Mouse (Mus musculus): Measurements from ENCODE around the gene Orc6.

Gene Orc6

DNA sequence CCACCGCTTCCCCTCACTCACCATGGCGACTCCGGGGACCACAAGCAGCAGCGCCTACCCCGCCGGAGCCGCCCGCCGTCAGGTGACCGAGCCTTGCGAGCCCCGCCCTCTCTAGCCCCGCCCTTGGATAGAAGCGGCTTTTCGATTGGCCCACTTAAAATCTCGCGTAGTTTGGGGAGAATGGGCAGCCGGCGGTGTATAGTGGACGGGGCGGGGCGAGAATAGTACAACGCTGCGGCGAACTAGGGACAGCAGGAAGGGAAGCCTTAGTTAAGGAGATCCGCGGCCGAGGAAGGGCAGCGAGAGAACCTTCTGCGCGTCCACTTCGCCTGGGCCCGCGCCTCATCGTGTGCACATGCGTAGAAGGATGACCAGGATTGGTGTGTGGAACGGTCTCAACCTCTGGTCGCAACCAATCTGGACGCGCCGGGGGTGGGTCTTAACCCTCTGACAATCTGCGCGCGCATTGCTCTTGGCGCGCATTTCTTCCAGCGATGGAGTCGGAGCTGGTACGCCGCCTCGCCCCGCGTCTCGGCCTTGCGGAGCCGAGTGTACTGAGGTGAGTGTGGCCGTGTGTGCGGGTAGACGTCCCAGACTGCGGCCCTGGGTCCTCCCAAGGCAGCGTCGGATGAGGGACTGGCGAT is at the start of gene Orc6, which contains the start of gene Vps35:
Gene Orc6, plus strand, starts transcription at position 199 of the 644 bp plus-strand sequence.
Gene Vps35, minus strand, starts transcription at position 369 of the 644 bp plus-strand sequence.
- DNase-seq (ENCODE audit: low read depth, low spot score), result peak; percentile 95

DNA sequence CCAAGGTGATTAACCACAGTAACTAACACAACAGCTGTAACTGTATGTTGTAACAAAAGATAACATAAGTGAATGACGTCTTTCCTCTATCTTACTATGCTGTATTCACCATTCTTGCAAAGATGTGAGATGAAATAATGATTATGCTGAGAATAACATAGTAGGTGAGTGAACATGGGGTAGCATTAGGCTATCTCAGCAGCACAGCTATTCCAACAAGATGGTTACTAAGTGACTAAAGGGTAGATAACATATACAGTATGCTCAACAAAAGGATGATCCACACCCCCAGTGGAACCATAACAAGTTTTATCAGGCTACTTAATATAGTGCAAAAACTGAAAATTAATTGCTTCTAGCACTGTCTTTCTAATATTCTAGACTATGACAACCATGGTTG is 12.6 kb upstream of the Orc6 start:
- no peak for DNase-seq (ENCODE audit: low read depth, low spot score)

DNA sequence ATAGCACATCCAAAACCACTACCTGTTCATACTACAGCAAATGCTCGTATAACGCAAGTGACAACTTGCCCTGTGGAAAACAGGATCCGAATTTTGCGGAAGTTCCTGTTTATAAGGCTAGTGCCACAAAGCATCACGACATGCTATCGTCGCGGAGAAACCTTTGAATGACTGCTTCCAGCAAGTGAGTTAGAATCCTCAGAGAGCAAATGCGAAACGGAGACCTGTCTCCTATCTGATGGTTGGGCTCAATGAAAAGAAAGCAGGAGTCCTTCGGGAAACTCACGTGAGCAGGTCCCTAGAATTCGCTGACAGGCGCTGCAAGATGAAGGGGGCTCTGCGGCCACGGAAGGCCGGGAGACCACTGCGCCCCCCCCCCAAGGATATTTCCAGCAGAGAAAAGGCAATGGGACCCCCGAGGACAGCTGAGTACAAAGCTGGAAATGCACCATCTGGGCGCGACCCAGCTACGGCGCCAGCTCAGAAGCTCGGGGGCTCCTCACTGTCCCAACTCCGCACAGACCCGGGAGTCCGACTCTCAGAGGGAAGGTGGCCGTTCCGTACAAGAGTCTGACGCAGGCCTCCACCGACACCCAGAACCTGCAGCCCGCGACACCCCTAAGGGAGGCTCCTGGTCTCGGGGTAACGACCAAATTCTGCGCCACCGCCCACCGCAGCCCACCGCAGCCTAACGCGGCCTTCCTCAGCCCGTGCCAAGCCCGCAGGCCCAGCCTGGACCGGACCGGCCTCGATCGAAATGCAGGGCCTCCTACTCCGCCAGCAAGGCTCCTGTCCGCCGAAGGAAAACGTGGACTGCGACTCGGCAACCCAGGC is 615 bp upstream of the Orc6 start:
- DNase-seq (ENCODE audit: low read depth, low spot score), result peak; percentile 4

DNA sequence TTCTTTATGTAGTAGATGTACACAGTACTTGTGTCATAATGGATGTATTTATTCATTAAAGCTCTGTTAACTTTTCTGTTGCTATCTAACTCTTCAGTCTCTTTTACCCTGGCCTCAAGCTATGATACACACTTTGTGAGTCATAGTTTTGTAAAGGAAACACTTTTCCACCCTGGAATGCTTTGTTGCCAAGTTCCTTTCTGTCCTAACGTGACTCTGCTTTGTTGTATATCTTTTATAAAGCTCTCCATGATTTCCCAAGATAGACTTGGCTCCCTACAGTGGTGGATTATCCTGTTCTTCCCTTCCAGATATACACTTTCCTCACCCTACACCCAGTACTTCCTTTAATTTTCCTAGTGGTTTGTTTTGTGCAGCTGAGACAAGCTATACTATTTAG is 2.5 kb downstream of the Orc6 start:
- DNase-seq (ENCODE audit: low read depth, low spot score), result no peak

DNA sequence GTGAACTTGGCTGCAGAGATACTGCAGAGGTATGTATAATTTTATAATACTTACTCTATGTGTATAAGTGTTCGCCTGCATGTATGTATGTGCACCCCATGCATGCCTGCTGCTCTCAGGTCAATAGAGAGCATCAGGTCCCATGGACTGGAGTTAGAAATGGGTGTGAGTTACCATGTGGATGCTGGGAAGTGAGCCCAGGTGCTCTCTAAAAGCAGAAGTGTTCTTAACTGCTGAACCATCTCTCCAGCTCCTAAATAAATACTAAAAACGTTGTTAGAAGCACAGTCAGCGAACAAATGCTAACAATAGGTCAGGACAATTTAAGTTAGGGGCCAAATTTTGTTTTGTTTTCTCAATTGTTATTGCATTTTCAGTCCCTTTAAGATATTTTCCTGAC is 3.5 kb downstream of the Orc6 start:
- no peak for DNase-seq (ENCODE audit: low read depth, low spot score)

DNA sequence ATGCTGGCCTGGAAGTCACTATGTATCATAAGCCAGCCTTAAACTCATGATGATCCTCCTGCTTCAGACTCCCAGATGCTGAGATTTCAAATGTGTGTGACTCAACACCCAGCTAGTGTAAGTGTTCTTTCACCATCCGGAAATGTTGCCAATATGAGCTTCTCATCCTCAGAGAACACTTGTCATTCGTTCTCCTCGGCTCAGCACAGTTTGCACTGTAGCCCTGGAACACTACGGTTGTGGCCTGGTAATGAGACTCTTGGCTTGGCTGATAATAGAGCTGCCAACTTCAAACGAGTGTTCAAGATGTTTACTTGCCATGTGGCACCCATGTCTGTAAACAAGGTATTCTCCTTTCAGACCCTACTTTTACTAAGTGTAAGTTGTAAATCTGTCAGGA is 4.1 kb downstream of the Orc6 start:
- peak; percentile 10 for DNase-seq (ENCODE audit: low read depth, low spot score)

DNA sequence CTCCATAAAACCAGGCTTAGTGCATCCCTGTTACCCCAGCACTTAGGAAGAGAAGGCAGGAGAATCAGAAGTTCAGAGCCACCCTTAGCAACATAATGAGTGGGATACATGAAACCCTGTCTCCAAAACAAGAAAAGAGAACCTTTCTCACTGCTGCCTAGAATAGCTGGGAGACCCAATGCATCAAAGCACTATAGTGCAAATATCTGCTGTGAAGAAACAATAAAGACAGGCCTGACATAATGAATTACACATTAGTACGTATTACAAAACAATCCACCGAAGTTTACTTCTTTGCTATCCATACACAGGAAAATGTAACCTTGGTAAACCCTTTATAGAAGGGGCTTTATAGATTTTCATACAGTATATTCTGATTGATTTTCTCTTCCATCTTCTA is 9.1 kb downstream of the Orc6 start:
- no peak for DNase-seq (ENCODE audit: low read depth, low spot score)

DNA sequence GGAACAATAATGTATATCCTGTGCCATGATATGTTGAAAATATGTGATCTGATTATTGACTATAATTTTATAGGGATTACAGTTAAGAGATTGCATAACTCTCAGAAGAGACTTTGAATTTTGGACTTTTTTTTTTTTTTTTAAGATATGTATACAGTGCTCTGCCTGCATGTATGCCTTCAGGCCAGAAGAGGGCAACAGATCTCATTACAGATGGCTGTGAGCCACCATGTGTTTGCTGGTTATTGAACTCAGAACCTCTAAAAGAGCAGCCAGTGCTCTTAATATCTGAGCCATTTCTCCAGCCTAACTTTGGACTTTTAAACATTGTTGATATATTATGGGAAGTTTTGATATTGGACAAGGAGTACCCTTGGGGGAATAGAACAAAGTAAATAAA is 12.3 kb downstream of the Orc6 start:
- DNase-seq (ENCODE audit: low read depth, low spot score), result no peak

DNA sequence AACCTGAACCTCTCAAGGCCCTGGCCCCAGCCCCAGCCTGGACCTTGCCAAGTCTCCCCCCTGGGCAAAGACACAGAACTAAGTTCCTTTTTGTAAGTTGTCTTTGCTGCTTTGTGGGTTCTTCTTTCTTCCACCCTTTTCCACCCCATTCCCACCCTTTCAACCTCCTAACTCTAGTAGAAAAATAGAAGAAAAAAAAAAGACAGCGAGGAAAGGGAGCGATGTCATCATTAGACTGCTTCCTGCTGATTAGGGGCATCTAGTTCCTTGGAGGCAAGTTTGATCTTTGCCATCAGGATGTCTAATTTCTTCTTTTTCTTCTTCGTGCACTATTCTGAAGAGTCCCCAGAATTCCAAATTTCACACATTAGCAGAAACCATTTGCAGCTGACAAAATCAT is 13.6 kb downstream of the Orc6 start:
- DNase-seq (ENCODE audit: low read depth, low spot score), result no peak

DNA sequence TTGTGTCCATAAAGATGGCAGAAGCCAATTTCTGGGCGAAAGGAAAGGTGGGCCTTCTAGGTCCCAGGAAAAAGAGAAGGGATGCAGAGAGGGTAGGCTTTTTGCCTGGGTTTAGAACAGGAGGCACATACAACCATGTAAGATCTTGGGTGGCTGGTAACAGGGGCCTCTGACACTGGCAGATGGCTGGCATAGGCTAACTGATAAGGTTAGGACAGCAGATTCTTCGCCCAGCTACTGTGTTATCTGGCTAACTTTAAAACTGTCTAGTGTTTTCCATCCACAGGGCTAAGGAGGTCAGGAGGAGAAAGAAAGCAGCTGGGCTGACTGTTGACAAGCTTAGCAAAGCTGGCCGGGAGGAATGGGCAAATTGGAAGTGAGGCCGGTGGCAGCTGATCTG is 19.1 kb downstream of the Orc6 start:
- DNase-seq (ENCODE audit: low read depth, low spot score), result no peak

DNA sequence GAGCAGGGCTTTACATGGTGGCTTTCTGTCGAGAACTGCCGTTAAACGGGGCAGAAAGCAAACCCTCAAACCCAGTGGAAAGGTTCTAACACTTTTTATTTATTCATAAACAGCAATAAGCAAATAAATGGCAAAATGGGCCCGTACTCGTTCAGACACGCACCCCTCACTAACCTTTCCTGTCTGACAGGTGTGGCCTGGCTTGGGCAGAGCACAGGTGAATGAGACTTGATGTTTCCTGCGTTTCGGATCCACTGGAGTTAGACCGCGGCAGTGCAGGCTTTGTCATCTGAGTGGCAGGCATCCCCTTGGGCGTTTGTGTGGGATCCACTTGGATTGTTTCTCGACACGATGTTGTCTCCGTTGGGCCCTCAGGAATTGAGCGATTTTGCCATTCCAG is 22.5 kb downstream of the Orc6 start:
- DNase-seq (ENCODE audit: low read depth, low spot score), result no peak

DNA sequence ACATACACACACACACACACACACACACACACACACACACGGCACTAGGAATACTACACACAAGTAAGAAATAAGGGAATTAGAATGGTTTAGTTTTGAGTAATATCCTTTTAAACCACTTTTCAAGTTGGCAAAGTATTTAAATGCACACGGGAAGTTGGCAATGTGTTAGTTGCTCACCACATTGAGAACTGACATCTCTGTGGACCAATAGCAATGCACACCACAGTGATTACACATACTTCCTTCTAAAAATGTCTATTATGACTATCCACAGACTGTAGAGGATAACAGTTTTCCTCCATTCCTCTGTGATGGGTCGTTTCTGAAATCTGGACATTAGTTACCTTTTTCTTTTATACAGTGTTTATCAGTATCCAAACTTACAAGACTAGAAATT is 23.7 kb downstream of the Orc6 start:
- no peak for DNase-seq (ENCODE audit: low read depth, low spot score)

DNA sequence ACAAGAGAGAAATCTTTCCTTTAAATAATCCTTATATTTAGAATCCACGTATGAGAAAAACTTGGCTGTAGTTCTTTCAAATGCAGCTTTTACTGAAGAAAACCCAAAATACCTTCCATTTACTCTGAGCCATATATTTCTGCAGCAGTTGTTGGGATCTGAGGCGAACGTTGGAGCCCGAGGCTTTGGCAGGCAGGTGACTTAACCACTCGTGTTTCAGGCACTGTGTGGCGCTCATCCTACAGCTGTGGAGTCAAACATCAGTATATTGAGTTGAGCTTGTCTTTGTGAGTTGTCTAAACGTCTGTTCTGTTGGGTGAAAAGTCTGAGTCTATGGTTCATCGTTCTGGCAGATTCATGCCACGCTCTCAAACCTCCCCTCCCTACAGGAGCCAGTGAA is 27.6 kb downstream of the Orc6 start:
- no peak for DNase-seq (ENCODE audit: low read depth, low spot score)

DNA sequence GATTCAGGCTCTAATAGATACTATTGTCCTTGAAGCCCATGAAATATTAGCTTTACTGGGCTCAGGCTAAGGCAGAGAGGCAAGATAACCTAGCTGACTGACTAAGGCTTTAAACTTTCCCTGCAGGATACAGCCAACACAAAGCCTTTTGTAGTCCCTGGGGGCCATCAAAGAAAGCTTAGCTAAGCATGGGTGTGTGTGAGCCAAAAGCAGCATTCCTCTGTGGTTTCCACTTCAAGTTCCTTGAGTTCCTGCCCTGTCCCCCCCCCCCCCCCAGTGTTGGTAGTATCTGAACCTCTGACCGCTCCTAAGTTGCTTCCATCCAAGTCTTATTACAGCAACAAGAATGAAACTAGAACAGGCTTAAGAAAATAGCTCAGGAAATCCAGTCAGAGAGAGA is 30.1 kb downstream of the Orc6 start:
- peak; percentile 55 for DNase-seq (ENCODE audit: low read depth, low spot score)

DNA sequence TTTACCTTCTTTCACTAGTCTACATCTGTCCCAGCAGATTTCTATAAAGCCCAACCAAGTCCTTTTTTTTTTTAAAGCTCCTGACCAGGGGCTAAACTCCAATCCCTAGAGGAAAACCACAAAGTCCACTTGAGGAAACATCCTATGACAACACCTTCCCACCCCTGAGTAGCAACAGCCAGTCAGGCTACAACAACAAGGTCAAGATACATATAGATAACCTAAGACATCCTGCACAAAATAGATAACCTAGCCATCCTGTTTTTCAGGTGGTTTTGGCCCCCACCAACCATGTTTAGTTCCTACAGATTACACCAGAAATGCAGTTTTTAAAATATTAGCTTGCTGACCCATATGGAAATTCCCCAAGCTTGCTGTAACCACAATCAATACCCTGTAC is 35.7 kb downstream of the Orc6 start:
- no peak for DNase-seq (ENCODE audit: low read depth, low spot score)

DNA sequence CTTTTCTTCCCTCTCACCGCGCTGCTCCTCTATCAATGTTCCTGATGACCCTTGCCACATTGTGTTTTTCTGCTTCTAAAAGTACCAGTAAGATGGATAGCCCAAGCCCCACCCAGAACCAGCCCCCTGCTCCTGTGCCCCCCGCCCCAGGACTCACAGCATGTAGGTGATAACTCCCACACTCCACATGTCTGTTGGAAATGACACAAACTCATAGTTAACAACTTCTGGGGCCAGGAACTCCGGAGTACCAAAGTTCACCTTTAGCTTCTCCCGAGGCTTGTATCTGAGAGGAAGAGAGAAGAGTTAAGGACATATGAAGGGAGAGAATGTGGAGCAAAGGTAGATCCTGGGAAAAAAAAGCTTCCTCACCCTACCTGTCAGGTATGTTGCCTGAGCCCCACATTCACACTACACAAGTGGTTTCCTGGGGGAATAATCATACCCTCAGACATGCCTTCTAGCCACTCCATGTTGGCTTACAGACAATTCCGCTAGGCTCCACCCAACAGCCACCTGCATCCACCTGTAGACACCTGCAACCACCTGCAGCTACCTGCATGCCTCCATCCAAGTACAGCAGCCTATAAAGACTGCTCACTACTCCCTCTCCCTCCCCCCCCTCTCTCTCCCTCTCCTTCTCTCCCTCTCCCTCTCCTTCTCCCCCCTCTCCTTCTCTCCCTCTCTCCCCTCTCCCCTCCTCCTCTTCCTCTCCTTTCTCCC is 36.9 kb downstream of the Orc6 start:
- DNase-seq (ENCODE audit: low read depth, low spot score), result no peak

DNA sequence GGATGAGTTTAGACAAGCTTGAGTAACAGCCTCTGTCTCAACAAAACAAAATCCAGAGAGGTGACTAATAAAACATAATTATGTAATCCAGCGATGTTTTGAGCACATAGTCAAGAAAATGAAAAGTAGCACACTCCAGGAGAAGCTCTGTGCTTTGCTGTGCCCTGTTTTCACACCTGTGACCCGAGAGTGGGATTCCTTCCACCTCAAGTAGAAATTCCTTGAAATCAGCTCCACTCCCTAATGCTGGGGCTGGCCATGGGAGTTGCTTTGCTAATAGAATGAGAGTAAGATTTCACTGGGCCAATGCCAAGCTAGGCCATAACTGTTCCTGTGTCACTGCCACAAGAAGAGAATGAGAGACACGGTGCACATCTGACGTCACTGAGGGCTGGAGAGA is 38.2 kb downstream of the Orc6 start:
- no peak for DNase-seq (ENCODE audit: low read depth, low spot score)

DNA sequence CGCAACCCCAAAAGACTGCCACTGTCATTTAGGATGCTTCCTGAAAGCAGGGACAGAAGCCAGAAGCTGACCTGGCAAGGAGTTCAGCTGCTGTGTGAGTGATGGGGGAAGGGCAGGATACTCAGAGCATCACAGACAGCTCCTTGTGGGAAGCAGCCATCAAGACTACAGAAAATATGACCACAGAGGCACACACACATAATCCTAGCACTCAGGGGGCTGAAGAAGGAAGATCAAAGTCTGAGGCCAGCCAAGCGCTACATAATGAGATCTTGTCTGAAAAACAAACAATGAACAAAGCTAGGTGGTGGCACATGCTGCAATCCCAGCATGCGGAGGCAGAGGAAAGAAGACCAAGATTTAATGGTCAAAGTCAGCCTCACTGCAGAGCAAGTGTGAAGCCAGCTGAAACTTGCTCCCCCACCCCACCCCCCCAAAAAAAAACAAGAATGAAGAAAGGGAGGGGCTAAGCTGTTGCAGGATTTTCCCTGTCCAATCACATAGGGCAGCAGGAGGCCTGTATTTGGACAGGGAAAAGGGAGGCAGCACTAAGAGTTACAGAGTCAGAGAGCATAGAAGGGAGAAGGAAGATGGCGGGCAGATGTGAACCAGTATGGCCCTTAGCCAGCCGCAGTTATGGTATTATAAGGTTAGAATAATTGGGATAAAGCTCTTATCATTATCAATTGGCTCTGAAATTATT is 40.6 kb downstream of the Orc6 start:
- no peak for DNase-seq (ENCODE audit: low read depth, low spot score)

DNA sequence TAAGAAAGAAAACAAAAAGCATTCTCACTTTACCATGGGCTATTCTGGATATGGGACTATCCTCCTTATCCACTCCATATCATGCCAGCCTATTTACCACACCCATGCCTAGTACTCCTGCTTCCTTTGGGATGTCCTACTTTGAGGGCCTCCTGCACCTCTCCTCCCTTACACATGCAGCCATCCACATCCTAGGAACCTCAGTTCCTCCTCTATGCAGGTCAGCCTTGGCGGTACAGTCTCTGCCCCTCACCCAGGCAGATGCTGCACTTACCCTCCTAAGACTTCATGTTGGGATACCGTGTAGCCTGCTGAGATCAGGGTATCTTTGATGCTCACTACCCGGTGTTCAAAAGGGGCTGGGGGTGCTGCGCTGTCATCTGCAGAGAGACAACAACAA is 53.9 kb downstream of the Orc6 start:
- no peak for DNase-seq (ENCODE audit: low read depth, low spot score)

All from skeletal muscle tissue, adult 2 months (tissue).